Mouse (Mus musculus): ENCODE results near the gene Taf1d.
A peak's percentile ranks its signal among the peaks of the same experiment; 100 is the strongest.
"Not testable (repeated sequence)": the region's sequence is repeated elsewhere in the genome, so short reads cannot be mapped to it uniquely, and the experiment has no call there.

The Taf1d gene

GRCm38 (mm10) chr9:15307257-15307656 lies 1.2 kb downstream of the Taf1d start:
- no peak for DNase-seq (ENCODE audit: low spot score in 2 of 2)

- DNase-seq (ENCODE audit: low spot score in 2 of 2), result no peak
Measured at GRCm38 (mm10) chr9:15308254-15308653, 2.2 kb downstream of the Taf1d start.

GRCm38 (mm10) chr9:15309425-15309824 lies 3.4 kb downstream of the Taf1d start:
- no peak for DNase-seq (ENCODE audit: low spot score in 2 of 2)

- no peak for DNase-seq (ENCODE audit: low spot score in 2 of 2)
Measured at GRCm38 (mm10) chr9:15310179-15310578, 4.2 kb downstream of the Taf1d start.

- no peak for DNase-seq (ENCODE audit: low spot score in 2 of 2)
Measured at GRCm38 (mm10) chr9:15312054-15312735, 6.2 kb downstream of the Taf1d start.

- no peak for DNase-seq (ENCODE audit: low spot score in 2 of 2)
Measured at GRCm38 (mm10) chr9:15313633-15314032, 7.6 kb downstream of the Taf1d start.

- no peak for DNase-seq (ENCODE audit: low spot score in 2 of 2)
Measured at GRCm38 (mm10) chr9:15314619-15315018, 8.6 kb downstream of the Taf1d start.

GRCm38 (mm10) chr9:15316296-15316695 lies 10.3 kb downstream of the Taf1d start:
- DNase-seq (ENCODE audit: low spot score in 2 of 2), result not testable (repeated sequence)

GRCm38 (mm10) chr9:15317223-15318169 lies 11.5 kb downstream of the Taf1d start:
- no peak for DNase-seq (ENCODE audit: low spot score in 2 of 2)

GRCm38 (mm10) chr9:15318170-15318742 lies 12.2 kb downstream of the Taf1d start:
- DNase-seq (ENCODE audit: low spot score in 2 of 2), result no peak

GRCm38 (mm10) chr9:15337776-15338175 lies 31.8 kb downstream of the Taf1d start:
- DNase-seq (ENCODE audit: low spot score in 2 of 2), result no peak

- no peak for DNase-seq (ENCODE audit: low spot score in 2 of 2)
Measured at GRCm38 (mm10) chr9:15349925-15350324, 43.9 kb downstream of the Taf1d start.

GRCm38 (mm10) chr9:15356916-15357483 lies 51.0 kb downstream of the Taf1d start:
- DNase-seq (ENCODE audit: low spot score in 2 of 2), result no peak

- DNase-seq (ENCODE audit: low spot score in 2 of 2), result peak; percentile 94 to 96
Measured at GRCm38 (mm10) chr9:15357484-15358275, 51.7 kb downstream of the Taf1d start, which contains the start of gene Cep295. TSS of gene Cep295 (minus strand) at chr9:15357788.

GRCm38 (mm10) chr9:15364843-15365242 lies 58.8 kb downstream of the Taf1d start:
- DNase-seq (ENCODE audit: low spot score in 2 of 2), result no peak

GRCm38 (mm10) chr9:15365856-15366255 lies 59.8 kb downstream of the Taf1d start:
- DNase-seq (ENCODE audit: low spot score in 2 of 2), result no peak

- DNase-seq (ENCODE audit: low spot score in 2 of 2), result no peak
Measured at GRCm38 (mm10) chr9:15366260-15366659, 60.2 kb downstream of the Taf1d start.

Measured in urinary bladder, postnatal 36 days (tissue).